Mouse (Mus musculus) midbrain, embryonic 15.5 days (tissue): ENCODE results near the gene Selp. TPM values are rescaled to one million over a fixed set of nuclear protein-coding genes. Genes with fewer than 3 reads are reported as not detected.

Experiments used
- ATAC-seq: fragments of 200-750 bp; cut with Nextera tagmentation; replicated peaks from 2 replicates; pipeline ENCODE4 v1.8.0; 2017; ENCODE audit warnings: moderate TSS enrichment
- H3K27ac ChIP-seq: fragments of 300-500 bp; sonication (generic); 2 replicates; pipeline ENCODE4 v1.5.1; 2015; ENCODE audit warnings: mild to moderate bottlenecking, inconsistent platforms
- H3K27me3 ChIP-seq: fragments of 300-500 bp; sonication (generic); replicated peaks from 2 replicates; pipeline ENCODE4 v1.6.1; 2015; ENCODE audit warnings: inconsistent platforms
- H3K36me3 ChIP-seq: fragments of 300-500 bp; sonication (generic); replicated peaks from 2 replicates; pipeline ENCODE4 v1.6.1; 2015; ENCODE audit warnings: inconsistent platforms
- H3K4me1 ChIP-seq: fragments of 300-500 bp; sonication (generic); 2 replicates; pipeline ENCODE4 v1.6.1; 2015; ENCODE audit warnings: inconsistent platforms
- H3K4me2 ChIP-seq: fragments of 300-500 bp; sonication (generic); 2 replicates; pipeline ENCODE4 v1.6.1; 2015; ENCODE audit warnings: inconsistent platforms, mild to moderate bottlenecking, moderate library complexity
- H3K4me3 ChIP-seq: fragments of 300-500 bp; sonication (generic); 2 replicates; pipeline ENCODE4 v1.5.1; 2015; ENCODE audit warnings: mild to moderate bottlenecking, inconsistent platforms
- H3K9ac ChIP-seq: fragments of 300-500 bp; sonication (generic); 2 replicates; pipeline ENCODE4 v1.6.1; 2015; ENCODE audit warnings: mild to moderate bottlenecking, inconsistent platforms
- H3K9me3 ChIP-seq: fragments of 300-500 bp; sonication (generic); 2 replicates; pipeline ENCODE4 v1.6.1; 2016; ENCODE audit warnings: inconsistent platforms
- WGBS: fragments of 180-500 bp; shearing (Covaris S2); methylation state at CpG from one replicate; pipeline ENCODE4 v1.1.7; 2015; ENCODE audit warnings: mixed read lengths; 5-methylcytosine and 5-hydroxymethylcytosine counted together
- polyA plus RNA-seq: library from polyadenylated mRNA; unstranded; fragments of >200 nt; fragmentation: Nextera tagmentation; extraction: Ambion mirVana; gene quantifications from 2 replicates; pipeline ENCODE4 v1.2.1, GENCODE M21; 2015

Gene Selp
- polyA plus RNA-seq, 1 experiment from 2014 or later: not detected

DNA sequence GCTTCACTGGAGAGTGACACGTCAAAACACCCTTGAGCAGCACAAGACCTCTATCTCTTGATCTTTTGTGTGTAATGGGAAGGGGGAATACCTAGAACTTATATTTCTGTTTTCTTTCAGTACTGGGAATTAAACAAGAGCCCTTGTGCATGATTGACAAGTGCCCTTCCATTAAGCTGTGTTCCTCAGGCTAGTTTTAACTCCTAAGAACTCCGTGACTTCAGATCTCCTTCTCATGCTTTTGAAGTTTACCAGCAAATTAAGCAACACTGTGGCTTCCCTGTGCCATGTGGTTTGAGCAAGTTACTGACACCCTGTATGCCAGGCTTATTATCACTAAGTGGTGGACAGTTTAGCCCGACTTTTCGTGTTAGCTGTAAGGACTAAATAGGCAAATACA is 32.0 kb upstream of the Selp start:
- ATAC-seq: no peak
- H3K27ac ChIP-seq: no peak overlapping the region
- 87% methylated on average over 4 of the region's 4 CpGs for WGBS
- no peaks in the 10 kb centered on the region for H3K36me3 ChIP-seq
- H3K9me3 ChIP-seq: no peaks in the 10 kb centered on the region
- H3K4me3 ChIP-seq: no peak overlapping the region
- H3K4me2 ChIP-seq: no peak overlapping the region
- H3K4me1 ChIP-seq: no peaks in the 10 kb centered on the region
- H3K9ac ChIP-seq: no peak overlapping the region
- H3K27me3 ChIP-seq: no peaks in the 10 kb centered on the region

DNA sequence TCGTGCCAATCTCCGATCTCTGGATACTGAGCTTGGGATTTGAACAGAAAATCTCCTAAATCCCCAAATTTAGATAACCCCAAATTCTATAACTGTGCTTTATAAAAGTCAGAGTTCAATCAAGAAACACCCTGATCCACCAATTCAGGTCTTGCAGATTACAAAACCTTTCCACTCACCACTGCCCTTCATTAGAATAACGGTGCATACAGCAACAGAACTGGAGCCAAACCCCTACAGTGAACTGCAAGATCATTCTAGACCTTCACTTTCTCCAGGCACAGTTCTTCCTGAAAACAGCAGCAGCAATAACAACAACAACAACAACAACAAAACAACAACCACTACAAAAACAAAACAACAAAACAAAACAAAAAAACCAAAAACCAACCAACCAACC is 28.3 kb upstream of the Selp start:
- no peaks in the 10 kb centered on the region for H3K27me3 ChIP-seq
- H3K9me3 ChIP-seq: no peaks in the 10 kb centered on the region
- H3K4me1 ChIP-seq: no peaks in the 10 kb centered on the region
- no peak overlapping the region for H3K27ac ChIP-seq
- H3K36me3 ChIP-seq: no peaks in the 10 kb centered on the region
- no peak for ATAC-seq
- no peak overlapping the region for H3K9ac ChIP-seq
- 86% methylated on average over 3 of the region's 3 CpGs for WGBS
- no peak overlapping the region for H3K4me3 ChIP-seq
- H3K4me2 ChIP-seq: no peak overlapping the region

DNA sequence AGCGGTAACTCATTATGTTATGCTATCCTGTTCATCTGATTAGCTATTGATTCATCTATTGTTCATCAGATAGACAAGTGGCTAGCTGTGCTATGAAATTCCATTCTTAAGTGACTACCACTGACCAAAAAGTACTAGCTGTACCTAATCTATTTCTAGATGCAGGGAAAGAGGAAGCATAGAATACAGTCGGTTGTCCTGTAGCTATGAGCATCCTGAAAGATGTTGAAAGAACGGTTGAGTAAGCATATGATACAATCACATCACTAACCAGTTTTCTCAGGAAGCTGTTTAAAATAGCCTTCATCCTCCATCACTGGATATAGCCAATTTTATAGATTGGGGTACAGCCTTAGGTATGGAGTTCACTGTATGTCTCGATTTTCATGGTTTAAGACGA is 27.2 kb upstream of the Selp start:
- H3K27ac ChIP-seq: no peak overlapping the region
- no peaks in the 10 kb centered on the region for H3K4me1 ChIP-seq
- no peak overlapping the region for H3K4me2 ChIP-seq
- 92% methylated on average over 5 of the region's 5 CpGs for WGBS
- ATAC-seq: no peak
- no peak overlapping the region for H3K4me3 ChIP-seq
- H3K9ac ChIP-seq: no peak overlapping the region
- no peaks in the 10 kb centered on the region for H3K36me3 ChIP-seq
- H3K27me3 ChIP-seq: no peaks in the 10 kb centered on the region
- no peaks in the 10 kb centered on the region for H3K9me3 ChIP-seq

DNA sequence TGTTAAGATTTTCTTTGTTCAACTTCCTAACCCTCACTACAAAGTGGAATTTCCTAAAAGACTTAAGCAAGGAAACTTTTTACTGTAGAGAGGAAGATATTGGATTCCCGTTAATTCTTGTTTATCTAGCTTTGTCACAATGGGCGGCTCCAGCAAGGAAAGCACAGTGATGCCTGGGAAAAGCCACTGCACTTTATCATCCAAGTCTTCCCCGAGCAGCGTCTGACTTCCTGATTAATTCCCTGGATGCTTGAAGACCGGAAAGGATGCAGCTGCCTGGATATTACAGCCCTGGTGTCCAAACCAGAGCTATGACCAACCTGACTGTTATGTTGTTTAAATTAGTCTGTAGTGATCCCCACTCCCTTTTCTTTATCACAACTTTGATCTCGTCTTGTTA is 18.3 kb upstream of the Selp start:
- no peak for ATAC-seq
- no peak overlapping the region for H3K27ac ChIP-seq
- no peaks in the 10 kb centered on the region for H3K9me3 ChIP-seq
- H3K4me3 ChIP-seq: no peak overlapping the region
- H3K9ac ChIP-seq: no peak overlapping the region
- H3K4me1 ChIP-seq: no peaks in the 10 kb centered on the region
- WGBS: 74% methylated on average over 6 of the region's 6 CpGs
- no peak overlapping the region for H3K4me2 ChIP-seq
- no peaks in the 10 kb centered on the region for H3K36me3 ChIP-seq
- no peaks in the 10 kb centered on the region for H3K27me3 ChIP-seq

DNA sequence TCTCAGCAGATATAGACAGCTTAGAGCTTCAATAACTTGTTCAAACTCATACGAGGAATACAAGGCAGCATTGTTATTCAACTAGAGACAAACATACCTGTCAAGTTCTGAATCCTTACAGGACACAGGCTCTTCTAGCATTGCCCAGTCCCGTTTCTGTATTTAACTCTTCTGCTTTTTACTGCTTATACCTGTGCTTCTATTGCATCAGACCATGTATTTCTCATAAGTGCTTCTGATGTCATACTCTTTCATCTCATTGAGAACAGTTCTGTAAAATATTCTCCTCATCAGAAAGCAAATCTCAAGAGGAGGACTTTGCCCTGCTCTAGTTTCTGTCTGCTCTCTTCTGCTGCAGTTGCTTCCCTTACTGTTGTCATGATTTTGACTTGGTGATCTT is 17.2 kb upstream of the Selp start:
- no peak for ATAC-seq
- Histone ChIP-seq H3K27ac (no peak overlapping the region), H3K4me2 (no peak overlapping the region), H3K9me3 (no peaks in the 10 kb centered on the region), H3K9ac (no peak overlapping the region), H3K4me3 (no peak overlapping the region), H3K4me1 (no peaks in the 10 kb centered on the region), H3K36me3 (no peaks in the 10 kb centered on the region), H3K27me3 (no peaks in the 10 kb centered on the region)
- 89% methylated on average over 2 of the region's 2 CpGs for WGBS

DNA sequence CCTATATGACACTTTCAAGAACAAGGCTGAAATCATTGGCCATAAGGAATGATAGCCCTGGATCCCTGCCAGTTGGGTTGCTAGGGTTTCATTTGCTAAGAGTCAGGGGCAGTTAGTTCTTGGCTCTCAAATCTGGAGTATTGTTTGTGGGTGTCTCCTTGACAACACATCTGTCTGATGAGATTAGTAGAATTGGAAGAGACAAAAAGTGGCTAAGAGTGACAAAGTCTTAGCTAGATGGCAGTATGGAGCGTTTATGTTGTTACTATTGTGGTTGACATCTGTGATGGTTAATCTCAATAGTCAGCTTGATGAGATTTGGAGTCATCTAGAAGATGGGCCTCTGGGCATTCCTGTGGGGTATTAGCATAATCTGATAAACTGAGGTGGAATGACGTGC is 16.7 kb upstream of the Selp start:
- Histone ChIP-seq H3K27ac (no peak overlapping the region), H3K4me3 (no peak overlapping the region), H3K27me3 (no peaks in the 10 kb centered on the region), H3K4me2 (no peak overlapping the region), H3K4me1 (no peaks in the 10 kb centered on the region), H3K9me3 (no peaks in the 10 kb centered on the region), H3K36me3 (no peaks in the 10 kb centered on the region), H3K9ac (no peak overlapping the region)
- 56% methylated on average over 2 of the region's 2 CpGs for WGBS
- ATAC-seq: no peak

DNA sequence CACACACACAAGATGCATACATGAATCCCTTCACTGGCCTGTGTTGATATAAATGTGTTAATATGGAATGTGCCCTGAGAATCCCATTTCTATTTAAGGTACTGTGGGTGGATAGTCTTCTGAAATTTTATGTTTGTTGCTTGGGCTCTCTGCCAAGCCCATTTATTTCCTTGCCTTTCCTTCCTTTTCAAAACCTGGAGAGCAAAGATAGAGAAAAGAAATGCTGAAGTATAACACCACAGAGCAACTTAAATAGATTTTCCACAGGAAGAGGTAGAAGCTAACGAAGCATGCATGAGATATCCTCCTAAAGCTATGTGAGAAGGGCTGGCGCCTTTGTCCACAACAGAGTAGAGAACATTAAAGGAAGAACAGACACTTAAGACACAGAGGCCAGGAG is 5.3 kb upstream of the Selp start:
- Histone ChIP-seq H3K4me3 (no peak overlapping the region), H3K36me3 (no peaks in the 10 kb centered on the region), H3K9me3 (no peaks in the 10 kb centered on the region), H3K4me2 (no peak overlapping the region), H3K4me1 (no peaks in the 10 kb centered on the region), H3K9ac (no peak overlapping the region), H3K27ac (no peak overlapping the region), H3K27me3 (no peaks in the 10 kb centered on the region)
- WGBS: 92% methylated on average over 2 of the region's 2 CpGs
- ATAC-seq: no peak

DNA sequence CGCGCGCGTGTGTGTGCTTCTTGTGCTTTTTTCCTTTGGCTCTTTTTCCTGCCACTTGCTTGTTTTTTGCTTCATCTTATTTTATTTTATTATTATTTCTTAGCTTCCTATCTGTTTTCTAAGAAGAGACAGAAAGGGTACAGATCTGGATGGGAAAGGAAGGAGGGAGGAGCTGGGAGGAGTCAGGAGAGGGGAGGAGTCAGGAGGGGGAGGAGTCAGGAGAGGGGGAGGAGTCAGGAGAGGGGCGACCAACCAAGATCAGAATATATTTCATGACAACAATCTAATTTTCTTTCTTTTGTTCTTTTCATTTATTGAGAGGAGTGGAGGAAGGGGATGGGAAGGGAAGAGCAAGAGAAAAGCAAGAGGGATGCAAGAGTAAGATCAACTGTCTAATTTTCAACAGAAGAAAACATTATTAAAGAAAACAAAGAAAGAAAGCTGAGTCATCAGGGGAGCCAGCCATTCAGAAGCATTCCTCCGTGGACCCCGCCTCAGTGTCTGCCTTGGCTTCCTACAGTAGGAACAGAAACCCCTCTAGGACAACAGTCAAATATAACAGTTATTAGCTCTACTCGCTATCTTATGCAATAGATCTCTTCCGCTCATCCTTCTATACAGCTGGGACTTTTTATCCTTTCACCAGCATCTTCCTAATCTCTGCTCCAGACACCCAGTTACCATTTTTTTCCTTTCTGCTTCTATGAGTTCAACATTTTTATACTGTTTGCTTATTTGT is 4.3 kb upstream of the Selp start:
- no peak for ATAC-seq
- WGBS: 96% methylated on average over 9 of the region's 9 CpGs

DNA sequence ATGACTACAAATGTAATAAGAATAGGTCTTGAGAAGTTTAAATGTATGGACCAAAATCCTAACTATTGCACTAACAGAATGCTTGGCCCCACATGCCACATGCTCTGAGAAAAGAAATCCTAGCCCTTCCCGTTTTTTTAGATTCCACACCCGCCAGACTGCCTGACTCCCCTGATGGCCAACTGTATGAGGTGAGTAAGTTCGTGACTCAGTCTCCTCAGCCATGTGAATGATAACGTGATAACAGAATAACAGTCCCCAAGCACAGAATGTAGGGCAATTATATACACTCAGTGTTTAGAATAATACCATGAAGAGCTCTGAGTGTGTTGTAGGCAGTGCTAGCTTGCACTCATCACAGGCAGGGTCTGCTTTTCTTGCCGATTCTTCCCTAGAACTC is 784 bp upstream of the Selp start:
- 87% methylated on average over 5 of the region's 5 CpGs for WGBS
- no peaks in the 10 kb centered on the region for H3K9me3 ChIP-seq
- no peaks in the 10 kb centered on the region for H3K27me3 ChIP-seq
- H3K4me1 ChIP-seq: no peaks in the 10 kb centered on the region
- H3K4me2 ChIP-seq: no peak overlapping the region
- H3K27ac ChIP-seq: no peak overlapping the region
- no peak overlapping the region for H3K4me3 ChIP-seq
- ATAC-seq: no peak
- no peaks in the 10 kb centered on the region for H3K36me3 ChIP-seq
- no peak overlapping the region for H3K9ac ChIP-seq

More for the DNA sequence above, 4.3 kb upstream of the Selp start:
- Histone ChIP-seq H3K36me3 (no peaks in the 10 kb centered on the region), H3K4me2 (no peak overlapping the region), H3K9ac (no peak overlapping the region), H3K4me1 (no peaks in the 10 kb centered on the region), H3K9me3 (no peaks in the 10 kb centered on the region), H3K27me3 (no peaks in the 10 kb centered on the region), H3K27ac (no peak overlapping the region), H3K4me3 (no peak overlapping the region)

DNA sequence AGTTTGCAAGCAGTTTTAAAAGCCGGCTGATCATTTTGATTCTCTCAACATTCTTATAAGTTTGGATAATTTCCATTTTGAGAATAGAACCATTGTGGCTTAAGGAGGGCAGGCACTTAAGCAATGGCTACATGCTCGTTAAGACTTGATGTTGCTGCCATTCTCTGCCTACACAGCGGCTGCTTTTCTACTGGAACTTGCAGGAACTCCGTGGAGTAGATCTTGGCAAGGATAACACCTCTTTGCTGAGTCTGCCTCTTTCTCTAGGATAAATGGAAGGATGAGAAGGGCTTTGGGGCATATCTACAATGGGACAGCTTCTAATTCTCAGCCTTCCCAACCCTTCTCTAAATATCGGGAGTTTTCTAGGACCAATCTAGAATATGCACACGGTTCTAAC is 583 bp downstream of the Selp start:
- WGBS: 78% methylated on average over 6 of the region's 6 CpGs
- no peak for ATAC-seq
- H3K9me3 ChIP-seq: no peaks in the 10 kb centered on the region
- H3K4me3 ChIP-seq: no peak overlapping the region
- no peak overlapping the region for H3K9ac ChIP-seq
- no peak overlapping the region for H3K4me2 ChIP-seq
- no peaks in the 10 kb centered on the region for H3K36me3 ChIP-seq
- H3K4me1 ChIP-seq: no peaks in the 10 kb centered on the region
- no peak overlapping the region for H3K27ac ChIP-seq
- H3K27me3 ChIP-seq: no peaks in the 10 kb centered on the region

DNA sequence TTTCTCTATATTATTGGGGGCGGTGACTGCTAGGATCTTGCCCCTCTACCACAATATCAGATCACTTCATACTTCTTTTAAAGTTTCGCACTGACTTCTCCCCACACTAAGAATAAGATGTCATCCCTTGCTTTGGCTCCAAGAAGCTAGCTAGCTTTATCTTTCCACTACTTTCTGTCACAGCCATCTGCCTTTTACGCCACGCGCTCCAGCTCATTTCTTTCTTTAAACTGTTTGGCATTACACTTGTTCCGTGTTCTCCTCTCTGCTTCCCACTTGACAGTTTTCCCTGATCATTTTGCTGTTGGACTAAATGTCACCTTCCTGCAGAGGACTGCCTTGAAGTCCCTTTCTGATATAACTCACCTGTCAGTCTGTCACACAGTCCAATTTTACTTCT is 2.8 kb downstream of the Selp start:
- no peaks in the 10 kb centered on the region for H3K27me3 ChIP-seq
- H3K9ac ChIP-seq: no peak overlapping the region
- H3K4me2 ChIP-seq: no peak overlapping the region
- H3K4me1 ChIP-seq: no peaks in the 10 kb centered on the region
- no peak overlapping the region for H3K4me3 ChIP-seq
- ATAC-seq: no peak
- 92% methylated on average over 6 of the region's 6 CpGs for WGBS
- H3K9me3 ChIP-seq: no peaks in the 10 kb centered on the region
- H3K27ac ChIP-seq: no peak overlapping the region
- no peaks in the 10 kb centered on the region for H3K36me3 ChIP-seq

DNA sequence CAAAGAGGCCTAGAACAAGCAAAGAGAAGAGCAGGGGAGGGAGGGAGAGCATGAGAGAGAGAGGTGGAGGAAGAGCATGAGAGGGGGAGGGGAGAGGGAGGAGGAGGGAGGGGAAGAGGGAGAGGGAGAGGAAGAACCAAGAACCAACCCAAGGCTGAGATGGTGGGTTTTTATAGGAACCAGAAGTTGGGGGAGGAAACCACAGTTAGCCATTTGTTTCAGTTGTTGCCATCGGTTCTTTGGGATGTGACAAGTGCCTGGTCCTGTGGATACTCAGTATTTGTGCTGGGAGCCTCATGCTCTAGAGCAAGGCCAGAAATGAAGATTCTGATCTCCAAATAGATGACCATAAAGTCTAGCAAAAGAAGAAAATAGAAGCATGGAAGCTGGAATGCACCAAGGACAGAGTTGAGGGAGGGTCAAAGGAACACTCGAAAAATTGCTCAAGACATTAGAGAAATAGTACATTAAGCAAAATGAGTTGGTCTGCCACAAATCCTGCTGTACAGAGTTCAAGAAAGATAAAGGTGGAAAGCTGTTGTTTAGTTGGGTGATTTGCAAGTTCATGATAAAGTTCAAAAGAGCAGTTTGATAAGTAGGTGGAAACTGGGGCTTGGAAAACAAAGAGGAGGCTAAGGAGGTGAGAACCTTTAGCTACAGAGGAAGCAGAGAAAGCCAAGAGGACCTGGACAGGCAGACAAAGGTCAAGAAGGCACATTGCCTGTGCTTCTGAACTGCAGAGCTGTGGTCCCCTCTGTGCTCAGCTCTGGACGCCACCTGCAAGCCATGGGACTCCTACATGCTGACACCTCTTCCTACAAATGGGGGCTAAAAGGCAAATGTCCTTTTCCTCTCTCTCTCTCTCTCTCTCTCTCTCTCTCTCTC is 5.1 kb downstream of the Selp start:
- Histone ChIP-seq H3K36me3 (no peaks in the 10 kb centered on the region), H3K9me3 (no peaks in the 10 kb centered on the region), H3K4me2 (no peak overlapping the region), H3K4me3 (no peak overlapping the region), H3K27ac (no peak overlapping the region), H3K4me1 (no peaks in the 10 kb centered on the region), H3K27me3 (no peaks in the 10 kb centered on the region), H3K9ac (no peak overlapping the region)
- ATAC-seq: no peak
- 88% methylated on average over 3 of the region's 3 CpGs for WGBS

DNA sequence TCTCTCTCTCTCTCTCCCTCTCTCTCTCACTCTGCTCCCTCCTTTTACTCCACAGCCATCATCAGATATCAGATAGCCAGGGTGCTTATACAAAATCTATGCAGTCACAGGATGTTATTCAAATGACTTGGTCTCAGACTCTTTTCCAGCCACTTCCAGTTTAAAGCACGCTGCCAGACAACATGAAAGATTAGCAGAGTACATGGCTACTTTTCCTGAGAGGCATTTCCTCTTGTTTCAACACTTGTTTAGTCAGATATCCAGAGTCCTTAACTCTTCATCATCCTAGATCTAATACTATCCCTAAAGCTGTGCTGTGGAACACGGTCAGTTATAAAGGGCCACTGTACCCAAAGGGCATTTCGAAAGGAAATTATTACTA is 5.7 kb downstream of the Selp start:
- H3K4me2 ChIP-seq: no peak overlapping the region
- no peaks in the 10 kb centered on the region for H3K36me3 ChIP-seq
- H3K4me1 ChIP-seq: no peaks in the 10 kb centered on the region
- ATAC-seq: no peak
- WGBS: 93% methylated on average over 3 of the region's 3 CpGs
- no peaks in the 10 kb centered on the region for H3K9me3 ChIP-seq
- H3K9ac ChIP-seq: no peak overlapping the region
- no peak overlapping the region for H3K27ac ChIP-seq
- no peak overlapping the region for H3K4me3 ChIP-seq
- no peaks in the 10 kb centered on the region for H3K27me3 ChIP-seq
